Mouse (Mus musculus) spleen, adult 2 months (tissue): Measurements from ENCODE around the gene Sgca. TPM values are rescaled to one million over a fixed set of nuclear protein-coding genes. Genes with fewer than 3 reads are reported as not detected.
"Not testable (repeated sequence)": the region's sequence is repeated elsewhere in the genome, so short reads cannot be mapped to it uniquely, and the experiment has no call there.

Experiments used
- DNase-seq, 2 experiments: peaks; one replicate each; pipeline versions ENCODE4 v3.0.0 to v3.0.0-alpha.2; 2012 to 2021; ENCODE audit warnings: low spot score in 2 of 2, low read depth in 1 of 2
- H3K27ac ChIP-seq: fragments of 200-500 bp; 2 replicates; pipeline ENCODE4 v1.5.1; 2012; ENCODE audit warnings: low read length, inconsistent platforms; ENCODE audit not compliant: insufficient read depth
- H3K27me3 ChIP-seq: fragments of 200-500 bp; 2 replicates; pipeline ENCODE4 v1.6.1; 2012; ENCODE audit warnings: mild to moderate bottlenecking, moderate library complexity, low read length, inconsistent platforms; ENCODE audit not compliant: control insufficient read depth, insufficient read depth
- H3K36me3 ChIP-seq: fragments of 200-500 bp; 2 replicates; pipeline ENCODE4 v1.6.1; 2012; ENCODE audit warnings: mild to moderate bottlenecking, low read length, inconsistent platforms; ENCODE audit not compliant: control insufficient read depth, insufficient read depth
- H3K4me1 ChIP-seq: fragments of 200-500 bp; 2 replicates; pipeline ENCODE4 v1.6.1; 2011; ENCODE audit warnings: inconsistent platforms; ENCODE audit not compliant: control insufficient read depth, insufficient read depth, insufficient read length
- H3K4me3 ChIP-seq: fragments of 200-500 bp; 2 replicates; pipeline ENCODE4 v1.5.1; 2011; ENCODE audit warnings: mild to moderate bottlenecking, inconsistent platforms; ENCODE audit not compliant: insufficient read depth, insufficient read length; ENCODE audit errors: extremely low read depth
- CTCF ChIP-seq: fragments of 200-500 bp; IDR thresholded peaks from 2 replicates; pipeline ENCODE4 v1.5.1; 2011; ENCODE audit warnings: mild to moderate bottlenecking, inconsistent platforms; ENCODE audit not compliant: insufficient read depth, insufficient read length, insufficient replicate concordance; ENCODE audit errors: extremely low read depth
- POLR2A ChIP-seq: fragments of 200-500 bp; IDR thresholded peaks from 2 replicates; pipeline ENCODE4 v1.6.1; 2011; ENCODE audit warnings: low read depth, low read length, inconsistent platforms
- WGBS: fragments of 180-500 bp; shearing (Covaris S2); methylation state at CpG from one replicate; pipeline ENCODE4 v1.1.7; 2018; 5-methylcytosine and 5-hydroxymethylcytosine counted together
- polyA plus RNA-seq: library from polyadenylated mRNA; depleted of rRNA; stranded (reverse); fragments of >200 nt; gene quantifications from 2 replicates; pipeline ENCODE4 v1.2.3, GENCODE M21; 2012

The Sgca gene
- polyA plus RNA-seq, 1 experiment: 1.5 TPM

DNA sequence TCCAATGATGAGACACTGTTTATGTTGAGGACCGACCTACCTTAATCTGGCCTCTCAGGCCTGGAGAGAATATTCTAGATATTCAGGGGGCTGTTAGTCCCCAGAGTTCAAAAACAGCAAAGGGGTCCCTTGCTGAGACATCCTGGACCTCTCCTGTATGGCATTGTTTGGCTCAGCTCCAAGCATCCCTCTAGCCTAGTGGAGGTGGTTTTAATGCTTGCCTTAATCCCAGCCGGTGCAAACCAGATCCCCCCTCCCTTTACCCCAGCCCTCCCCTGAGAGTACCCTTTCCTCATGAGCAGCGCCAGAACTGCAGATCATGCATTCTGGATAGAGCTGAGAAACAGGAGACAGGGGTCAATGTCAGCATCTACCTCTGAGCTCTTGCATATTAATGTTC, 36.4 kb upstream of the Sgca start:
- WGBS: 70% methylated on average over 3 of the region's 3 CpGs
- Histone ChIP-seq H3K4me1 (peaks cover 10% of the 10 kb centered on the region; the same call in 1 of the 2 replicates), H3K36me3 (no peaks in the 10 kb centered on the region), H3K27me3 (peaks cover 10% of the 10 kb centered on the region), H3K4me3 (no peak overlapping the region), H3K27ac (no peak overlapping the region)
- DNase-seq: no peak
- TF ChIP-seq CTCF: no peak

DNA sequence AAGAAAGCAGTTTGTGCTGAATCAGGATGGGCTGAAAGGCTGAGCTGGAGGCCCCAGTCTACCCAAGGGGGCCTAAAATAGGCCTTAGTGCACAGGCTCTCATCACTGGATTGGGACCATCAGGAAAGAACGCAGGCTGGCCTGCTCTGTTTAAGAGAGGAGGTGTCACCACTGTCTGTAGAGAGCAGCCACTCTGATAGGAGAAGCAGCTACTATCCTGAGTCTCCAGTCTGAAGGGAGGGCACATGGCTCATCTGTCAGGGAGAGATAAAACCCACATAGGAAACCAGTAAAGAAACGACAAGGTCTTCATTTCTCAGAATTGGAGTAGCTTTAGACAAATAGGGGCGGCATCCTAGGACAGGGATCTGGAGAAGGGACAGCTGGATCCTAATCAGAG, 35.9 kb upstream of the Sgca start:
- Histone ChIP-seq H3K4me3 (no peak overlapping the region), H3K36me3 (no peaks in the 10 kb centered on the region), H3K27ac (peak overlapping the region; percentile 52; the same call in 1 of the 2 replicates), H3K27me3 (peaks cover 10% of the 10 kb centered on the region), H3K4me1 (peaks cover 12% of the 10 kb centered on the region; the same call in 1 of the 2 replicates)
- TF ChIP-seq CTCF: no peak
- WGBS: 48% methylated on average over 3 of the region's 3 CpGs
- DNase-seq: no peak

DNA sequence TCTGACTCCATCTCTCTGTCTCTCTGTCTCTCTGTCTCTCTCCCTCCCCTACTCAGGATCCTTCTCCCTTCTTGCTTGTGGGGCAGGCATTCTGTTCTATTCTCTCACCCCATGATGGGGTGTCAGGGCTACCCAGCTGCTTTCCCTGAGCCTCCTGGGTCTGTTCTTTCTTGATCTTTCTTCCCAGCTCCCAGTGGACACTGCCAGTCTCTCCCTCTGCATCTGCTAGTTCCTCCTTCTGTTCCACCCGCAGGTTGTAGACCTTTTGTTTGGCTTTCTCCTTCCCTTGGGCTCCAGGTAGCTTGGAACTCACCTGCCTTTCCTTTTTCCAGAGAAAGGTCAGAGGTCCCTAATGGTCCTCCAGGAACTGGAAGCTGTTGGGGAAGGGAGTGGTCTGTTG, 35.3 kb upstream of the Sgca start:
- H3K36me3 ChIP-seq: no peaks in the 10 kb centered on the region
- 36% methylated on average over 1 of the region's 1 CpGs for WGBS
- TF ChIP-seq POLR2A (no peak), CTCF (no peak)
- DNase-seq: no peak
- H3K4me3 ChIP-seq: 0 out of 2 replicates have a peak overlapping the region, but pooled peaks have one; percentile 7
- H3K27ac ChIP-seq: peak overlapping the region; percentile 52; the same call in 1 of the 2 replicates
- peaks cover 10% of the 10 kb centered on the region for H3K27me3 ChIP-seq
- H3K4me1 ChIP-seq: peaks cover 16% of the 10 kb centered on the region; the same call in 1 of the 2 replicates

DNA sequence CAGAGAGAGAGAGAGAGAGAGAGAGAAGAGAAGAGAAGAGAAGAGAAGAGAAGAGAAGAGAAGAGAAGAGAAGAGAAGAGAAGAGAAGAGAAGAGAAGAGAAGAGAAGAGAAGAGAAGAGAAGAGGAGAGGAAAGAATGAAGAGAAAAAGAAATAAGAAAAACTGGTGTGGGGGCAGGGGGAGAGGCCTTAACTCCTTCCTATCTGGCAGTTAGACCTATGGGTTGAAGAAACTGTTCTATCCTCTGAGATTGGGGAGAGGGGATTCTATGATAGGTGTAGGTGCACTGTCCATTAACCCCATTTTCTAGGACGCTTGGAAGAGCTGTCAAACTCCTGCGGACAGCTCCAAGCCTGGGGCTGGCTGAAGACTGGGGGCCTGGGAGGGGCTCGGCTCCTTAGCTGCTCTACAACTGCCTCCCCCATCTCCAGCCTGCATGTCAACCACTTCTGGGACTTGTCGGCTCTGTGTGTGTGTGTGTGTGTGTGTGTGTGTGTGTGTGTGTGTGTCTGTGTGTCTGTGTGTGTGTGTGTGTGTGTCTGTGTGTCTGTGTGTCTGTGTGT, 34.8 kb upstream of the Sgca start:
- H3K27me3 ChIP-seq, DNase-seq, H3K36me3 ChIP-seq: not testable (repeated sequence)
- H3K27ac ChIP-seq: peak overlapping the region; percentile 52; the same call in 1 of the 2 replicates
- peaks cover 16% of the 10 kb centered on the region; the same call in 1 of the 2 replicates for H3K4me1 ChIP-seq
- peak overlapping the region; percentile 7; the same call in 1 of the 2 replicates for H3K4me3 ChIP-seq
- WGBS: 55% methylated on average over 4 of the region's 4 CpGs

DNA sequence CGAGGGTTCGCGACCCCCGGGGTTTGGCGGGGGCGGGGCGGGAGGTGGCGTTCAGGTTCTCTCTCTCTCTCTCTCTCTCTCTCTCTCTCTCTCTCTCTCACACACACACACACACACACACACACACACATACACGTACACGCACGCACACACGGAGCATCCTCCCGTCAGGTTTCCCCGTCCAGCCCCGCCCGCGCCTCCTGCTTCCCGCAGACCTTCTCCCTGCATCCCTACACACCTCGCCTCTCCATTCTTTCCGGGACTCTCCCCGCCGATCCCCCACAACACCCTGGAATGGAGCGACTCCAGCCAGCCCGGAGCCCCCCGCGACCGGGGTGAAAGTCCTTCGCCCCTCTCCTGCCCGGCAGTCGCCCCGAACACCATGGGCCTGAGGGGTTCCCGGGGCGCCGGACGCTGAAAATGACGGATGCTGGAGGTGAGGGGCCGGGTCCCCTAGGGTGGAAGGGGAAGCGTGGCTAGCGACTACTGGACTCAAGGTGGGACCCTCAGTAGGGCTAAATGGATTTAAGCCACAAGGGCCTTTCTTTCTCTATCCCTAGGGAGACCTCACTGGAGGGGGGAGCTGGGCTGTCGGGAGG, 34.1 kb upstream of the Sgca start:
- H3K4me1 ChIP-seq: peaks cover 16% of the 10 kb centered on the region; the same call in 1 of the 2 replicates
- TF ChIP-seq POLR2A (no peak), CTCF (no peak)
- H3K36me3 ChIP-seq: peaks cover 5% of the 10 kb centered on the region; the same call in 1 of the 2 replicates
- WGBS: 17% methylated on average over 37 of the region's 40 CpGs
- peak overlapping the region; percentile 59 for H3K4me3 ChIP-seq
- H3K27me3 ChIP-seq: peaks cover 10% of the 10 kb centered on the region
- peak overlapping the region; percentile 25; the same call in 1 of the 2 replicates for H3K27ac ChIP-seq
- DNase-seq: no peak

DNA sequence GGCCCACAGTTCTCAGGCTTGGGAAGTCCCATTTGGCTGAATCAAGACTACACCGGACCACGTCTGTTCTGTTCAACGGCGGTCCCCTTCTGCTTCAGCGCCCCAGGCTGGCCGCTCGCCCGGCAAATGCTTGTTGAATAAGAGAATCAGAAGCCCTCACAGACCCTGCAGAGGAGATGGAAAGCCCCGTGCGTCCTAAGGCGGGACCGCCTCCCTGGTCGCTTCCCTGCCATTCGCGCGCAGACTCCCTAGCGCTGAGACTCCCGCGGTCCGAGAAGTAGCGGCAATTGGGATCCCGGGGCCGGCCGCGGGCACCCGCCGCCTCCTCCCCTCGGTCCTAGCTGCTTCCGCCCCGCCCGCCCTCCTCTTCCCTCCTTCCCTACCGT, 33.5 kb upstream of the Sgca start, which contains the start of gene Samd14:
Gene Samd14 (plus strand): TSS at position 251 of the 386 bp plus-strand sequence.
- no peak for TF ChIP-seq CTCF
- TF ChIP-seq POLR2A: no peak
- H3K36me3 ChIP-seq: peaks cover 7% of the 10 kb centered on the region
- peak within 1 kb of the TSS; percentile 59 for H3K4me3 ChIP-seq
- under 1% methylated on average over 21 of the region's 32 CpGs for WGBS
- DNase-seq: no peak
- H3K4me1 ChIP-seq: peaks cover 16% of the 10 kb centered on the region; the same call in 1 of the 2 replicates
- H3K27ac ChIP-seq: peak within 1 kb of the TSS; percentile 25; the same call in 1 of the 2 replicates
- H3K27me3 ChIP-seq: peaks cover 10% of the 10 kb centered on the region
